Mouse (Mus musculus) heart, embryonic 16.5 days (tissue): ENCODE data around the gene Ociad2. TPM values are rescaled to one million over a fixed set of nuclear protein-coding genes. Genes with fewer than 3 reads are reported as not detected.

Experiments
- ATAC-seq: fragments of 200-750 bp; cut with Nextera tagmentation; replicated peaks from 2 replicates; pipeline ENCODE4 v1.8.0; 2017; ENCODE audit warnings: moderate number of reproducible peaks; ENCODE audit not compliant: insufficient read depth, low FRiP score; ENCODE audit errors: extremely low read depth
- H3K27ac ChIP-seq: fragments of 300-500 bp; sonication (generic); 2 replicates; pipeline ENCODE4 v1.5.1; 2014; ENCODE audit warnings: mild to moderate bottlenecking, low read length, control low read depth, moderate library complexity
- H3K27me3 ChIP-seq: fragments of 300-500 bp; sonication (generic); 2 replicates; pipeline ENCODE4 v1.6.1; 2014; ENCODE audit warnings: low read length, mixed read lengths; ENCODE audit not compliant: control insufficient read depth, insufficient read depth
- H3K36me3 ChIP-seq: fragments of 300-500 bp; sonication (generic); 2 replicates; pipeline ENCODE4 v1.6.1; 2014; ENCODE audit not compliant: control insufficient read depth, insufficient read depth
- H3K4me1 ChIP-seq: fragments of 300-500 bp; sonication (generic); 2 replicates; pipeline ENCODE4 v1.6.1; 2014; ENCODE audit warnings: low read length, mixed read lengths; ENCODE audit not compliant: control insufficient read depth, insufficient read depth
- H3K4me2 ChIP-seq: fragments of 300-500 bp; sonication (generic); 2 replicates; pipeline ENCODE4 v1.6.1; 2014; ENCODE audit warnings: low read depth, mild to moderate bottlenecking, control low read depth, low read length
- H3K4me3 ChIP-seq: fragments of 300-500 bp; sonication (generic); 2 replicates; pipeline ENCODE4 v1.5.1; 2014; ENCODE audit warnings: mild to moderate bottlenecking, control low read depth, low read length
- H3K9ac ChIP-seq: fragments of 300-500 bp; sonication (generic); 2 replicates; pipeline ENCODE4 v1.6.1; 2014; ENCODE audit warnings: low read length, control low read depth
- H3K9me3 ChIP-seq: fragments of 300-500 bp; sonication (generic); replicated peaks from 2 replicates; pipeline ENCODE4 v1.6.1; 2016; ENCODE audit warnings: low read length; ENCODE audit not compliant: control insufficient read depth
- WGBS: fragments of 180-500 bp; shearing (Covaris S2); extraction: QIAGEN DNeasy Blood & Tissue Kit; methylation state at CpG from one replicate; pipeline ENCODE4 v1.1.7; 2014; 5-methylcytosine and 5-hydroxymethylcytosine counted together
- polyA plus RNA-seq: library from polyadenylated mRNA; unstranded; fragments of >200 nt; fragmentation: Nextera tagmentation; extraction: Ambion mirVana; gene quantifications from 2 replicates; pipeline ENCODE4 v1.2.1, GENCODE M21; 2015

Gene Ociad2
- polyA plus RNA-seq, 1 experiment from 2014 or later = 19.0 TPM

DNA sequence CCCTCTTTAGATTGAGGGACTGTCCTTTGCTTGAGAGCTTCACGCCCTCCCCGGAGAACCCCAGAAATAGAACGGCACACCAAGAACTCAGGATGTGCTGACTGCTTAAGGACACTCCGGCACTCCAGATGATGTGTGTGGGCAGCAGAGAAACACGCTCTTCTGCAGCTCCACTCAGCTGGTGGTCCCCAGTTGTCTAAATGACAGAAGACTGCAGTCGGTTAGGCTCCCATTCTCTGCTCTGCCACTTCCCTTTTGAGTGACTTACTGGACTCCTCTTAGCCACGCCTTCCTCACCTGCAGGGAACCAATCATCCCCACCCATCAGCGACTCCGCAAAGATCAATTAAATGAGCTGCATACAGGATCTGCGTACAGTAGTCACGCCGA lies 18.9 kb upstream of the Ociad2 start:
- Histone ChIP-seq H3K36me3 (no peaks in the 10 kb centered on the region), H3K9ac (peak overlapping the region; percentile 21; the same call in 1 of the 2 replicates), H3K4me1 (peaks cover 15% of the 10 kb centered on the region), H3K4me2 (peak overlapping the region; percentile 63), H3K27me3 (no peaks in the 10 kb centered on the region; the same call in 1 of the 2 replicates), H3K4me3 (peak overlapping the region; percentile 39), H3K9me3 (no peaks in the 10 kb centered on the region), H3K27ac (no peak overlapping the region)
- WGBS = 23% methylated on average over 12 of the region's 12 CpGs
- ATAC-seq = no peak

DNA sequence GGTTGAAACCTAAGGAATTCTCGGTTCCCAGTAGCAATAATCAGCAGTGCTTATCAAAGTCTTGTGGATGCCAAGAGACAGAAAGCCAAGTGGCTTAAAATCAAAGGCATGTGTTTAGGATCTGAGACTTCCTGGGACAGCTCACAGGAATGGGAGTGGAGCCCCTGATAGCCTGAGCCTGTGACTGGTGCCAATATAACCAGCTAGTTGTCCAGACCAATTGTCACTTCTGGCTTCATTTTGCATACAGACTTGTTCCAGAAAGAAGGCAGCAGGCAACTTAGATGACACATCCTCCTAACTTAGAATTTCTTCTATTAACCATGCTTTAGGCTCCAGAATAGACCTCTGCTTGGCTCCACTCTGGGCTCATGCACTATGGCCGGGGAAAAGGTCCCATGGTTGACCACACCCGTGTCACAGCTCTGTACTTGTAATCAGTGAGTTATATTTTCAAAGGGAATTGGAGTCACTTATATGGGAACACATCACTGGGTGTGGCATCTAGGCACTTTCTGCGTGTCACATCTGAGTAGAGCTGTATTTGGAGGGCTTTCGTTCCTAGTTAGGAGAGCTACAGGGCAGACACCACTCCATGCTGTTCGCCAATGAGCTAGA lies 18.4 kb upstream of the Ociad2 start:
- Histone ChIP-seq H3K9ac (peak overlapping the region; percentile 21; the same call in 1 of the 2 replicates), H3K9me3 (no peaks in the 10 kb centered on the region), H3K4me2 (peak overlapping the region; percentile 63), H3K4me1 (peaks cover 15% of the 10 kb centered on the region), H3K4me3 (peak overlapping the region; percentile 39), H3K27ac (no peak overlapping the region), H3K36me3 (no peaks in the 10 kb centered on the region), H3K27me3 (no peaks in the 10 kb centered on the region; the same call in 1 of the 2 replicates)
- 47% methylated on average over 6 of the region's 6 CpGs for WGBS
- ATAC-seq = no peak; the same call in 1 of the 2 replicates

DNA sequence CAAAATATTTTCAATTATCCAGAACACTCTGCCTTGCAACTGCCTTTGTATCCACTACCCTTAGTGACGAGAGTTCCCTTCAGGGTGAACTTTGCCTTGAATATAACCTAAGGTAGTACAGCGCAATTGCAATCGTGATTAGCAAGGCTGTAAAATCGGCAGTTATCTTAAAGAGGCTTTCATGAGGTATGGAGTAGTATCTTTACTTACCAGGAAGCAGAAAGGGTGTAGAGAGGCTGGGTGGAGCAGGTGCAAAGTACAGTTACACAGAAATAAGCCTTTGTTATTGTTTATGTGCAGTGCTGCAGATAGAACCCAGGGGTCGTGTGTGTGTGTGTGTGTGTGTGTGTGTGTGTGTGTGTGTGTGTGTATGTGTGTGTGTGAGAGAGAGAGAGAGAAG lies 14.6 kb upstream of the Ociad2 start:
- no peaks in the 10 kb centered on the region for H3K27me3 ChIP-seq
- no peak overlapping the region for H3K4me2 ChIP-seq
- H3K4me3 ChIP-seq = no peak overlapping the region
- no peak overlapping the region for H3K27ac ChIP-seq
- H3K9me3 ChIP-seq = no peaks in the 10 kb centered on the region
- peaks cover 24% of the 10 kb centered on the region for H3K4me1 ChIP-seq
- H3K9ac ChIP-seq = no peak overlapping the region
- H3K36me3 ChIP-seq = no peaks in the 10 kb centered on the region
- WGBS = 60% methylated on average over 5 of the region's 5 CpGs
- ATAC-seq = no peak

DNA sequence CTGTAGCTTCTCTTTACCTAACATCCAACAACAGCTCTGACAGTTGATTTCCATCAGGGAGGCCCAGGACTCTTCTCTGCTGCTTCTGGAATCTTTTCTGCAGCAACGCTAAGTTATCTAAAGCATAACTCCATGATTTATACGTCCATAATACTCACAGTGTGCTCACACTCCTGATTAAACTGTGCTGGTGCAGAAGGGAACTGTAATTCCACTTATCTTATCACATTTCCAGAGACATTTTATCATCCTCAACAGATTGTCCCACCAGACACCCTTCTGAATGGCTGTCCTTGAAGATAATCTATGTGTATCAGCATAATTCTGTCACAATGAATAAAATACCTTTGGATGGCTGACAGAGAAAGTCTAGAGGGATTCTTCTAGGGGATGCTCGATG lies 13.2 kb upstream of the Ociad2 start:
- WGBS = 24% methylated on average over 3 of the region's 3 CpGs
- Histone ChIP-seq H3K27ac (no peak overlapping the region), H3K9me3 (no peaks in the 10 kb centered on the region), H3K4me3 (no peak overlapping the region), H3K9ac (no peak overlapping the region), H3K27me3 (no peaks in the 10 kb centered on the region), H3K4me2 (no peak overlapping the region), H3K36me3 (no peaks in the 10 kb centered on the region), H3K4me1 (peaks cover 12% of the 10 kb centered on the region)
- ATAC-seq = no peak

DNA sequence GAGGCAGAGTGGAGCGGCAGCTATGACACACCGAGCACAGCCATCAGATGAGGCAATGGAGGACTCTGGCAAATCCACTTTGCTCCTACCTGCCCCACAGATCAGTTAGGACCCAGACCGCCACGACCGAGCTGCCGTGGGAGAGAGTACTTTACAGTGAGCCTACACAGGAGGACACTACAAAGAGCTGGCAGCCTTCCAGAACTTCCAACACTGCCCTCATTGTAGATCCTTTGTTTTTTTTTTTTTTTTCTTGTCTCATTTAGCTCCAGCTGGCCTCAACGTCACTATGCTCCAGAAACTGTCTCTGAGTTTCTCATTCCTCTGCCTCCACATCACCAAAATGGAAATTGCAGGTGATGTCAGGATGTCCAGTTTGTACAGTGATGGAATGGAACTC lies 12.7 kb upstream of the Ociad2 start:
- WGBS = 23% methylated on average over 7 of the region's 7 CpGs
- Histone ChIP-seq H3K27ac (no peak overlapping the region), H3K4me3 (no peak overlapping the region), H3K4me2 (no peak overlapping the region), H3K27me3 (no peaks in the 10 kb centered on the region), H3K9ac (no peak overlapping the region), H3K4me1 (peaks cover 9% of the 10 kb centered on the region; the same call in 1 of the 2 replicates), H3K36me3 (no peaks in the 10 kb centered on the region), H3K9me3 (no peaks in the 10 kb centered on the region)
- ATAC-seq = no peak

DNA sequence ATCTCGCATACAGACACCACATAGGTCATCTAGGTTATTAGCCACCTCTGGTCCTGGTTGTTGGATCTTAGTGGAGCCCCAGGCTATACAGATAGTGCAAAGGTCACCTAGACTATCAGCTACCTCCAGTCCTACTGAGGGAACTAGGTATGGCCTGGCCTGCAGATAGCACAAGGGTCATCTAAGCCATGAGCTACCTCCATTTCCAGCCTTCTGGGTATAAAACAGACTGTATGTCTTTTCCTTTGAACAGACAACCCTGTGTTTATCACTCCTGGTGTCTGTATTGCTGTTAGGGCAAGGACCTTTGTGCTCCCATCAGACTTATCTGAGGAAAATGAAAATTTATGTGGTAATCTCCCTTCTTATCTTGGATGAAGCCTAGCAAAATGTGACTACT lies 11.0 kb upstream of the Ociad2 start:
- Histone ChIP-seq H3K9me3 (no peaks in the 10 kb centered on the region), H3K36me3 (no peaks in the 10 kb centered on the region), H3K9ac (no peak overlapping the region), H3K4me1 (peaks cover 9% of the 10 kb centered on the region; the same call in 1 of the 2 replicates), H3K4me3 (no peak overlapping the region), H3K27ac (no peak overlapping the region), H3K4me2 (no peak overlapping the region), H3K27me3 (no peaks in the 10 kb centered on the region)
- 93% methylated on average over 1 of the region's 1 CpGs for WGBS
- ATAC-seq = no peak

DNA sequence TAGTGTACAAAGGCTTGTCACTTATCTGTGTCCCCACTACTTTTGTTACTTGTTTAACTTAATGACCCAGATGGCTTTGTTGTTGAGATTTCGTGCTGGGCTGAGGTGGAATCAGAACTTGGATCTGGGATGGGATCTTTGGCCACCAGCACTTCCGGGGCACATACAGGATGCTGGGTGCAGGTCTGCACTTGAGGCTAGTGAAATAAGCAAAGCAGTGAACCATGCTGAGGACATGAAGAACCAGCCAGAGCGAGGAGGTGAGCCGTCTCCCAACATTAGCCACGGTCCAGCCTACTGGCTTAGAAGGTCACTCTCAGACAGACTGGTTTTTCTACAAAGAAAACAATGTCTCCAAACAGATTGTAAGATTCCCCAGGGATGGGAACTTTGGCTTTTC lies 8.7 kb upstream of the Ociad2 start:
- WGBS = 63% methylated on average over 5 of the region's 5 CpGs
- no peaks in the 10 kb centered on the region for H3K36me3 ChIP-seq
- no peaks in the 10 kb centered on the region; the same call in 1 of the 2 replicates for H3K27me3 ChIP-seq
- no peak overlapping the region for H3K4me3 ChIP-seq
- no peak overlapping the region for H3K27ac ChIP-seq
- H3K9ac ChIP-seq = no peak overlapping the region
- H3K4me1 ChIP-seq = peaks cover 9% of the 10 kb centered on the region; the same call in 1 of the 2 replicates
- ATAC-seq = no peak
- H3K4me2 ChIP-seq = no peak overlapping the region
- H3K9me3 ChIP-seq = no peaks in the 10 kb centered on the region

DNA sequence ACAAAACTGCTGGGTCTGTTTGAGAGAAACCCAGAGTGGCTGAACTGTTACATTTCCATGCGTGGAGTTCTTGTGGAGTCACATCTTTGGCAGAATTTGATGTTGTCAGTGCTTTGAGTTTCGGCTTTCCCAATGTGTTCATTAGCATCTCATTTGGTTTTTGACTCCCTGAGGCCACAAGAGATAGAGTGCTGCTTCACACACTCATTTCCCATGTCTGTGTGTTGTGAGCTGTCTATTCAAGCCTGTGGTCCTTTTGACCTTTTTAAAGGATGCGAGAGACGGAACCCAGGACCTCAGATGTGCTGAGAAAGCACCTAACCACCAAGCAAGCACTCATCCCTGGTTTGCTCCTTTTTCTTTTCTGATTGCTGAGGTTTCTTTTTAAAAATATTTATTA lies 4.4 kb upstream of the Ociad2 start:
- Histone ChIP-seq H3K4me2 (no peak overlapping the region), H3K9ac (no peak overlapping the region)
- WGBS = 84% methylated on average over 4 of the region's 4 CpGs

DNA sequence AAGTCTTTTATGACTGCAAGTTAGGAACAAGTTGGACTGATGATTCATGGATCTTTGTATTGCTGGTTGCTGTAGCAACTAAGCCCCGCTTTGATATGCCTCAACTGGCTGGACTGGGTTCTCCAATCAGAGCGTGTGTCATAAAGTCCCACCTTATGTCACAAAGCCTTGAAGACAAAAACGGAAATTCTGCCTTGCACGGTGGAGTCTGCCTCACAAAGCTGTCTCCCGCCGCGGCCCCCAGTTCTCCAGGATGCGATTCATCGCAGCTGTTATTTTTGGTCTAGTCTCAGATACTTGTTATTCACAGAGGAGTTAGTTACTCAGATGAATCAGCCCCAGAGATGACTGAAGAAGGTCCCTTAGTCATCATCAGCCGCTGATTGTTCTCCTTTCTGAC lies 3.5 kb upstream of the Ociad2 start:
- Histone ChIP-seq H3K4me2 (no peak overlapping the region), H3K27me3 (no peaks in the 10 kb centered on the region; the same call in 1 of the 2 replicates), H3K4me3 (no peak overlapping the region), H3K27ac (no peak overlapping the region), H3K9me3 (no peaks in the 10 kb centered on the region), H3K9ac (no peak overlapping the region), H3K36me3 (no peaks in the 10 kb centered on the region), H3K4me1 (no peaks in the 10 kb centered on the region)
- WGBS = 58% methylated on average over 10 of the region's 10 CpGs
- ATAC-seq = peak; percentile 58; the same call in 1 of the 2 replicates

More for the DNA sequence above, 4.4 kb upstream of the Ociad2 start:
- ATAC-seq = no peak
- H3K4me3 ChIP-seq = no peak overlapping the region
- no peaks in the 10 kb centered on the region for H3K9me3 ChIP-seq
- H3K36me3 ChIP-seq = no peaks in the 10 kb centered on the region
- no peaks in the 10 kb centered on the region; the same call in 1 of the 2 replicates for H3K27me3 ChIP-seq
- no peaks in the 10 kb centered on the region for H3K4me1 ChIP-seq
- H3K27ac ChIP-seq = no peak overlapping the region
